In genomic region chr3:35764637-35765617, GRCm38 (mm10) we compare ENCODE assay signal across 13 mouse cellular contexts. TPM values are rescaled to one million over a fixed set of nuclear protein-coding genes. Genes with fewer than 3 reads are reported as not detected.
DNase-seq lines count a peak whose midpoint lies in the region; ATAC-seq and TF ChIP-seq lines count a peak whose summit lies in the region.
"Had no signal": no experiment of that assay in that cellular context is flagged by ENCODE, and none has a peak within 500 bp of the region (broad histone marks: within the 10 kb centered on the region; RNA-seq: fewer than 3 reads in every experiment).

No protein-coding gene starts in this region.

- H3K27ac ChIP-seq in embryonic fibroblast, embryonic 13.5 days (ENCODE audit: insufficient read depth, low read length) = peak overlapping the region; percentile 61
- no peak overlapping the region for H3K27ac ChIP-seq in heart, adult 2 months
- H3K27ac ChIP-seq: embryonic facial prominence, embryonic 15.5 days; kidney, postnatal 0 days; midbrain, embryonic 10.5 days had no signal

- no peaks in the 10 kb centered on the region for H3K36me3 ChIP-seq in heart, adult 2 months (ENCODE audit: control insufficient read depth, insufficient read depth, low read length)

- peaks cover 1% of the 10 kb centered on the region for H3K79me2 ChIP-seq in heart, adult 2 months (replicated peaks; ENCODE audit: control insufficient read depth, insufficient read depth, low read length)

- H3K27me3 ChIP-seq in heart, adult 2 months (ENCODE audit: control insufficient read depth, insufficient read depth, low read length) = no peaks in the 10 kb centered on the region
- H3K27me3 ChIP-seq: embryonic facial prominence, embryonic 15.5 days had no signal

- ATAC-seq in CD4-positive, CD25-positive, alpha-beta regulatory T cell, adult 4 months = peak; percentile 93

- no peak for TF ChIP-seq POLR2A in embryonic fibroblast, embryonic 13.5 days (IDR thresholded peaks at IDR 0.05; ENCODE audit: low read depth, low read length)
- TF ChIP-seq POLR2A in heart, adult 2 months (IDR thresholded peaks at IDR 0.05; ENCODE audit: insufficient read depth, low read depth, low read length) = no peak

- peak; percentile 84 for DNase-seq in brain, adult 2 months (ENCODE audit: low read depth, low spot score)
- peak; percentile 39 for DNase-seq in naive thymus-derived CD4-positive, alpha-beta T cell, adult 2 months (ENCODE audit: low read depth)
- no peak for DNase-seq in kidney, postnatal 4 days
- DNase-seq in heart, adult 2 months = no peak
- no peak for DNase-seq in layer of hippocampus, adult 11-12 months (ENCODE audit: low spot score)
- DNase-seq: heart, postnatal 10 days; right cerebral cortex, postnatal 25 days; thymus, adult 18-20 months had no signal

- TF ChIP-seq CTCF in embryonic fibroblast, embryonic 13.5 days (IDR thresholded peaks at IDR 0.05; ENCODE audit: borderline replicate concordance, insufficient read depth, low read length) = no peak
- no peak for TF ChIP-seq CTCF in heart, adult 2 months (IDR thresholded peaks at IDR 0.05)

- WGBS in heart, adult 2 months = 68% methylated on average over 7 of the region's 7 CpGs

- H3K9ac ChIP-seq in heart, adult 2 months (ENCODE audit: low read depth, low read length) = no peak overlapping the region
- H3K9ac ChIP-seq: embryonic facial prominence, embryonic 15.5 days had no signal

- H3K4me1 ChIP-seq in embryonic fibroblast, embryonic 13.5 days (ENCODE audit: control insufficient read depth, insufficient read depth, low read length) = no peaks in the 10 kb centered on the region
- H3K4me1 ChIP-seq in heart, adult 2 months (ENCODE audit: control insufficient read depth, insufficient read depth, low read length) = no peaks in the 10 kb centered on the region
- H3K4me1 ChIP-seq: embryonic facial prominence, embryonic 15.5 days; midbrain, embryonic 10.5 days had no signal

- no peak for TF ChIP-seq EP300 in heart, adult 2 months (IDR thresholded peaks at IDR 0.05; ENCODE audit: insufficient read depth, low read depth, low read length)

- no peak overlapping the region for H3K4me3 ChIP-seq in embryonic fibroblast, embryonic 13.5 days (ENCODE audit: insufficient read depth, low read length)
- no peak overlapping the region for H3K4me3 ChIP-seq in heart, adult 2 months
- H3K4me3 ChIP-seq: embryonic facial prominence, embryonic 15.5 days; midbrain, embryonic 10.5 days had no signal

- intact Hi-C loops in heart, adult 2 months (cut with DNase I) = no loop called here

RNA-seq across cellular contexts. Expression of gene Atp11b, which starts 11.0 kb away (rescaled TPM):
- polyA plus RNA-seq in CD4-positive, CD25-positive, alpha-beta regulatory T cell, adult 4 months (2017; shearing (Covaris generic)) = 10 to 100 TPM; 69.0 to 82.0 TPM
- polyA plus RNA-seq in embryonic fibroblast, embryonic 13.5 days (2011; ENCODE audit: insufficient read length, low read depth, missing spikeins) = 42.6 and 45.4 TPM in 2 replicates
- total RNA-seq in heart, adult 2 months (2021) = 10 to 100 TPM; 23.4 to 23.5 TPM
- 10.2 and 19.9 TPM in 2 replicates for polyA plus RNA-seq in heart, adult 2 months (2012; rRNA removed)

Comparison
In these comparisons a context has a peak if more than half of its experiments do, and no peak if none do; other contexts are left out.
1. DNase-seq: peak in brain, adult 2 months (single experiment) and naive thymus-derived CD4-positive, alpha-beta T cell, adult 2 months (single experiment); none in kidney, postnatal 4 days (0 of 2), heart, adult 2 months (0 of 2) and layer of hippocampus, adult 11-12 months (single experiment).